Mouse (Mus musculus) skeletal muscle tissue, adult 2 months (tissue): ENCODE measurements at regions not wholly inside any gene's neighbourhood (a gene's known extent, or its start where the extent isn't known, plus 50 kb on each side); places are given as distances from the start of the nearest gene placed in this dataset.

Experiments
- DNase-seq: peaks from one replicate; pipeline ENCODE4 v3.0.0-alpha.2; 2012; ENCODE audit warnings: low read depth, low spot score

- peak; percentile 26 for DNase-seq
These were observed 54.0 kb upstream of the Ets2 start for GRCm38 (mm10) chr16:95647854-95648253.

GRCm38 (mm10) chr16:95642784-95643590 is 56.6 kb upstream of the Erg start:
- no peak for DNase-seq

GRCm38 (mm10) chr16:95640670-95641069 is 54.3 kb upstream of the Erg start:
- no peak for DNase-seq

- DNase-seq: no peak
These were observed 53.3 kb upstream of the Erg start for GRCm38 (mm10) chr16:95639677-95640076.

GRCm38 (mm10) chr16:95637850-95638249 is 51.5 kb upstream of the Erg start:
- peak; percentile 25 for DNase-seq

GRCm38 (mm10) chr16:95636615-95637014 is 50.2 kb upstream of the Erg start:
- DNase-seq: no peak
